Mouse (Mus musculus) ES-E14 (cell line): ENCODE results near the gene Spef1. TPM values are rescaled to one million over a fixed set of nuclear protein-coding genes. Genes with fewer than 3 reads are reported as not detected.

ENCODE experiments used
- DNase-seq: peaks from one replicate; pipeline ENCODE4 v3.0.0-alpha.2; 2013; ENCODE audit warnings: low read depth, low spot score
- H3K27ac ChIP-seq: 2 replicates; pipeline ENCODE4 v1.5.1; 2012; ENCODE audit warnings: low read depth, mild to moderate bottlenecking, low read length, moderate library complexity, mixed read lengths; ENCODE audit not compliant: poor library complexity, insufficient read depth, severe bottlenecking
- H3K36me3 ChIP-seq: 2 replicates; pipeline ENCODE4 v1.6.1; 2012; ENCODE audit warnings: mild to moderate bottlenecking, low read length, moderate library complexity, mixed read lengths; ENCODE audit not compliant: control insufficient read depth, poor library complexity, insufficient read depth, severe bottlenecking
- H3K4me1 ChIP-seq, 2 experiments: fragments of 150-350 bp in 1 of 2; sonication (generic) in 1 of 2; 2 replicates each; pipeline ENCODE4 v1.6.1; 2012; ENCODE audit warnings: low read length in 2 of 2, mild to moderate bottlenecking in 1 of 2, mixed read lengths in 1 of 2; ENCODE audit not compliant: control insufficient read depth in 2 of 2, insufficient read depth in 2 of 2, poor library complexity in 1 of 2
- H3K4me3 ChIP-seq, 2 experiments: fragments of 150-350 bp in 1 of 2; sonication (generic) in 1 of 2; 2 replicates each; pipeline ENCODE4 v1.5.1; 2012; ENCODE audit warnings: low read length in 2 of 2, low read depth in 1 of 2, mild to moderate bottlenecking in 1 of 2, mixed read lengths in 1 of 2; ENCODE audit not compliant: insufficient read depth in 1 of 2, poor library complexity in 1 of 2, severe bottlenecking in 1 of 2
- H3K9ac ChIP-seq: 2 replicates; pipeline ENCODE4 v1.6.1; 2012; ENCODE audit warnings: low read depth, mild to moderate bottlenecking, low read length, mixed read lengths; ENCODE audit not compliant: poor library complexity, insufficient read depth, severe bottlenecking
- H3K9me3 ChIP-seq: fragments of 150-350 bp; sonication (generic); 2 replicates; pipeline ENCODE4 v1.6.1; 2012; ENCODE audit warnings: low read depth, mild to moderate bottlenecking, low read length; ENCODE audit not compliant: control insufficient read depth, insufficient read depth
- CHD2 ChIP-seq: IDR thresholded peaks from 2 replicates; pipeline ENCODE4 v1.6.1; 2014; ENCODE audit warnings: mild to moderate bottlenecking, low read depth, low read length, inconsistent platforms
- HCFC1 ChIP-seq: IDR thresholded peaks from 2 replicates; pipeline ENCODE4 v1.6.1; 2012; ENCODE audit warnings: low read length, inconsistent platforms, borderline replicate concordance; ENCODE audit not compliant: insufficient read depth
- MAFK ChIP-seq: IDR thresholded peaks from 2 replicates; pipeline ENCODE4 v1.6.1; 2014; ENCODE audit warnings: mild to moderate bottlenecking, low read depth, low read length, inconsistent platforms; ENCODE audit not compliant: insufficient read depth
- ZC3H11A ChIP-seq: IDR thresholded peaks from 2 replicates; pipeline ENCODE4 v1.6.1; 2012; ENCODE audit warnings: low read depth, mild to moderate bottlenecking, inconsistent platforms, low read length, borderline replicate concordance
- ZNF384 ChIP-seq: IDR thresholded peaks from 2 replicates; pipeline ENCODE4 v1.6.1; 2012; ENCODE audit warnings: low read depth, low read length, inconsistent platforms
- in situ Hi-C, 2 experiments: fragments of 600-800 bp; cut with MboI; formaldehyde crosslinking; loops; one replicate each; pipeline ENCODE4 v1.15.1; 2025; ENCODE audit warnings: low sequenced_read_pairs in 2 of 2, inconsistent platforms in 1 of 2; ENCODE audit not compliant: unreplicated experiment in 2 of 2
- total RNA-seq: library from RNA; depleted of rRNA; stranded (reverse); fragments of 300-350 nt; gene quantifications from 2 replicates; pipeline ENCODE4 v1.2.3, GENCODE M21; 2012

Gene Spef1
- total RNA-seq, 1 experiment = 1.5 TPM

- Histone ChIP-seq H3K4me3 (no peak overlapping the region), H3K4me1 (peaks cover 0 to 12% of the 10 kb centered on the region in 2 experiments; a peak in 1 of 4 replicates), H3K9ac (no peak overlapping the region), H3K27ac (no peak overlapping the region), H3K36me3 (no peaks in the 10 kb centered on the region), H3K9me3 (no peaks in the 10 kb centered on the region)
- TF ChIP-seq ZC3H11A (no peak), ZNF384 (no peak), HCFC1 (no peak), CHD2 (no peak), MAFK (no peak)
- no peak for DNase-seq
- in situ Hi-C loops = no loop called here
These were observed 48.3 kb downstream of the Spef1 start for GRCm38 (mm10) chr2:131138760-131139159.

- DNase-seq = no peak
- no peaks in the 10 kb centered on the region for H3K36me3 ChIP-seq
- in situ Hi-C loops = no loop called here
- no peaks in the 10 kb centered on the region for H3K9me3 ChIP-seq
- no peak for TF ChIP-seq ZC3H11A
- no peak for TF ChIP-seq HCFC1
- no peak for TF ChIP-seq ZNF384
- no peak for TF ChIP-seq CHD2
- TF ChIP-seq MAFK = no peak
- peaks cover 0 to 10% of the 10 kb centered on the region in 2 experiments; a peak in 1 of 4 replicates for H3K4me1 ChIP-seq
- no peak overlapping the region for H3K27ac ChIP-seq
- no peak overlapping the region for H3K9ac ChIP-seq
- no peak overlapping the region for H3K4me3 ChIP-seq
These were observed 48.8 kb downstream of the Spef1 start for GRCm38 (mm10) chr2:131138296-131138695.

- Histone ChIP-seq H3K4me3 (no peak overlapping the region), H3K4me1 (peaks cover 0 to 4% of the 10 kb centered on the region in 2 experiments; a peak in 1 of 4 replicates), H3K36me3 (no peaks in the 10 kb centered on the region), H3K27ac (no peak overlapping the region), H3K9ac (no peak overlapping the region), H3K9me3 (no peaks in the 10 kb centered on the region)
- in situ Hi-C loops = no loop called here
- no peak for DNase-seq
- TF ChIP-seq ZC3H11A (no peak), MAFK (no peak), HCFC1 (no peak), ZNF384 (no peak), CHD2 (no peak)
These were observed 51.5 kb downstream of the Spef1 start for GRCm38 (mm10) chr2:131135521-131136139.

GRCm38 (mm10) chr2:131134826-131135400 lies 52.2 kb downstream of the Spef1 start:
- in situ Hi-C loops = no loop called here
- Histone ChIP-seq H3K9ac (no peak overlapping the region), H3K27ac (no peak overlapping the region), H3K9me3 (no peaks in the 10 kb centered on the region), H3K4me1 (peaks cover 0 to 4% of the 10 kb centered on the region in 2 experiments; a peak in 1 of 4 replicates), H3K36me3 (no peaks in the 10 kb centered on the region), H3K4me3 (no peak overlapping the region)
- DNase-seq = no peak
- no peak for TF ChIP-seq CHD2
- TF ChIP-seq ZC3H11A = no peak
- no peak for TF ChIP-seq HCFC1
- no peak for TF ChIP-seq ZNF384
- TF ChIP-seq MAFK = no peak
